Mouse (Mus musculus): Measurements from ENCODE around the gene Sgsm3. TPM values are rescaled to one million over a fixed set of nuclear protein-coding genes. Genes with fewer than 3 reads are reported as not detected.

The Sgsm3 gene
- polyA plus RNA-seq, 1 experiment from 2014 or later: 15.0 TPM

DNA sequence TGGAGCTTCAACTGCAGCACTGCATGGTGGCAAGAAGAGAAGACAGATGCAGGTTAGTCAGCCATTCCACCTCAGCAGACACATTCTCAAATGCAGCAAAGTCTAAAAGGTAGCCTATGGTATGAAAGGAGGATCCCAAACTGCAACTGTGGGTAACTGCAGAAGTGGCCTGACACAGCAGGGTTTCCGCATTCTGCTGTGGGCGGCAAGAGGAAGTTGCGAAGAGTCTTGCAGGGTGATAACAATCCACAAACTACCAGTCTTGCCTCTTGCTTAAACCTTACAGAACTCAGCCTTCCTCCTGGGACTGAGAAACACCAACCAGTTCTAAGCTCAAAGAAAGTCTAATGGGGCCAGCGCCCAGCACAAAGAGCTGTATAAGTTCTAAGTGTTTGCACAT, 67.8 kb downstream of the Sgsm3 start:
- Histone ChIP-seq H3K4me2 (no peak overlapping the region), H3K4me3 (peak overlapping the region; percentile 4; the same call in 1 of the 2 replicates), H3K27me3 (no peaks in the 10 kb centered on the region)

DNA sequence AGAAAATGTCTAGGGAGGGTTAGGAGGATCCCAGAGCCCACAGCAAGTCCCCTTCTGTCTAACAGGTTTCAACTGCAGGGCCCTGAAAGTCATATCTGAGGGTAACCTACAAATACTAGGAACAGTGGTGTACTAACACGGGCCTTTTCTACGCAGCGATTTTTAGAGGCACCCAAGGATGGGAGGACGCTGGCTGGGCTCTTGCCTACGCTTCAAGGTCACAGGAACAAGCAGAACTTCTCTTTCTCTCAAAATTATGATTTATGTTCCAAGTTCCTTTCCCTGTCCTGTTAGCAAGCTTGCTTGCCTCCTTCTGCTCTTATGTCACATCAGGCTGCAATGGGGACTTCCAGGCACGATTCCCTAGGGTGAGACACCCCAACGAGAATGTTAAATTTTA, 68.5 kb downstream of the Sgsm3 start:
- Histone ChIP-seq H3K4me3 (no peak overlapping the region), H3K9ac (no peak overlapping the region), H3K27ac (no peak overlapping the region), H3K9me3 (replicated peaks) (no peaks in the 10 kb centered on the region), H3K27me3 (no peaks in the 10 kb centered on the region), H3K4me1 (replicated peaks) (peaks cover 22% of the 10 kb centered on the region), H3K4me2 (no peak overlapping the region), H3K36me3 (no peaks in the 10 kb centered on the region; the same call in 1 of the 2 replicates)
- WGBS: 84% methylated on average over 7 of the region's 7 CpGs
- ATAC-seq (replicated peaks; ENCODE audit: insufficient number of reproducible peaks, insufficient read depth, low FRiP score, low read depth): no peak

More for the DNA sequence above, 67.8 kb downstream of the Sgsm3 start:
- ATAC-seq (replicated peaks; ENCODE audit: insufficient number of reproducible peaks, insufficient read depth, low FRiP score, low read depth): no peak
- WGBS: 81% methylated on average over 4 of the region's 4 CpGs
- H3K9me3 ChIP-seq (replicated peaks): no peaks in the 10 kb centered on the region
- H3K4me1 ChIP-seq (replicated peaks): peaks cover 22% of the 10 kb centered on the region
- peak overlapping the region; percentile 44; the same call in 1 of the 2 replicates for H3K27ac ChIP-seq
- no peak overlapping the region for H3K9ac ChIP-seq
- no peaks in the 10 kb centered on the region; the same call in 1 of the 2 replicates for H3K36me3 ChIP-seq

DNA sequence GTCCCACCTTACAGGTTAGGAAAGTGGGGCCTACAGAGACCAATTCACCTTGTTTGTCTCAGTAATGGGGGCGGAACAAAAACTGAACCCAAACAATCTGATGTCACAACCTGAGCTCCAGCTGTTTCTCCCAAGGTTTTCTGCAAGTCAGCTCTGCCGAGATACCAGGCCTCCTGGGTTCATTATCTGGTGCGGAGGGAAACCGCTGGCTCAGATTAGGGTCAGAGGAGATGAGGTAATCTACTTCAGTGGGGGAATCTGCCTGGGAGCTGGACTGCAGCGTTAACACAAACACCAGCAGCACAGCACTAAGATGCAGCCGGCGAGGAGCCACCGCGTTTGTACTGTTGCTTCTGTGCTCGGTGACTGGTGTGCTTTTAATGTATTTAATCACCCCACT, 69.9 kb downstream of the Sgsm3 start:
- Histone ChIP-seq H3K27me3 (no peaks in the 10 kb centered on the region), H3K4me1 (replicated peaks) (peaks cover 13% of the 10 kb centered on the region), H3K27ac (no peak overlapping the region), H3K9ac (no peak overlapping the region), H3K9me3 (replicated peaks) (no peaks in the 10 kb centered on the region), H3K36me3 (no peaks in the 10 kb centered on the region; the same call in 1 of the 2 replicates), H3K4me3 (no peak overlapping the region), H3K4me2 (no peak overlapping the region)
- 31% methylated on average over 10 of the region's 10 CpGs for WGBS
- ATAC-seq (replicated peaks; ENCODE audit: insufficient number of reproducible peaks, insufficient read depth, low FRiP score, low read depth): no peak

DNA sequence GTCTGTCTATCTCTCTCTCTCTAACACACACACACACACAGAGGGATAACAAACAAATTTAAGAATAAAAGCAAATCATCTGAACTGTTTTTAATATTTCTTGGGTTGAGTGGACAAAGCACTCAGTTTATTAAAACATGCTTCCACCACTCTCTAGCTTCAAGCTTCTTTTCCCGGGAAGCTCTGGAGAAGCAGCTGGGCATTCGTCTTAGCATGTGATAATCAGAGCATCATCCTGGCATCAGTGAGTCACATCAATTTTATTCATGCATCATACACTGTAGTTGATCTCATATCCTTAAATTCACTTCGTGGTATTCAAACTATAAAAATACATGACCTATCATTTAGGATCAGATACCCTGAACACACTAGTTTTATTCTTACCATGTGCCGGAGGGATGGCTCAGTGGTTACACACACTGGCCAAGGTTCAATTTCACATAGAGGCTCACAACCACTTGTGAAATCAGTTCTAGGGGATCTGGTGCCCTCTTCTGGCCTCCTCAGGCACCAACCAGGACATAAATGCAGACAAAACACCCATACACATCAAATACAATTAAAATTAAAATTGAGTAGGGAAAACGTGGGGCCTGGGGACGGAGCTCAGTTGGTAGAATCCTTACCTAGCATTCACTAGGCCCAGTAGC, 72.0 kb downstream of the Sgsm3 start:
- H3K4me1 ChIP-seq (replicated peaks): peaks cover 7% of the 10 kb centered on the region; the same call in 1 of the 2 replicates
- no peak overlapping the region for H3K4me3 ChIP-seq
- no peaks in the 10 kb centered on the region for H3K9me3 ChIP-seq (replicated peaks)
- 75% methylated on average over 6 of the region's 6 CpGs for WGBS
- ATAC-seq (replicated peaks; ENCODE audit: insufficient number of reproducible peaks, insufficient read depth, low FRiP score, low read depth): no peak
- H3K9ac ChIP-seq: no peak overlapping the region
- no peak overlapping the region for H3K27ac ChIP-seq
- no peaks in the 10 kb centered on the region for H3K36me3 ChIP-seq
- no peak overlapping the region for H3K4me2 ChIP-seq
- no peaks in the 10 kb centered on the region for H3K27me3 ChIP-seq

GRCm38 (mm10) chr15:81050488-81050887, 72.9 kb downstream of the Sgsm3 start:
- no peaks in the 10 kb centered on the region for H3K27me3 ChIP-seq
- no peak for ATAC-seq (replicated peaks; ENCODE audit: insufficient number of reproducible peaks, insufficient read depth, low FRiP score, low read depth)
- 20% methylated on average over 3 of the region's 3 CpGs for WGBS
- no peaks in the 10 kb centered on the region for H3K9me3 ChIP-seq (replicated peaks)
- no peak overlapping the region for H3K27ac ChIP-seq
- H3K4me3 ChIP-seq: no peak overlapping the region
- peaks cover 7% of the 10 kb centered on the region; the same call in 1 of the 2 replicates for H3K4me1 ChIP-seq (replicated peaks)
- no peak overlapping the region for H3K4me2 ChIP-seq
- H3K36me3 ChIP-seq: no peaks in the 10 kb centered on the region
- H3K9ac ChIP-seq: no peak overlapping the region

GRCm38 (mm10) chr15:81052491-81052890, 74.9 kb downstream of the Sgsm3 start:
- WGBS: 89% methylated on average over 5 of the region's 5 CpGs
- no peak overlapping the region for H3K4me3 ChIP-seq
- no peaks in the 10 kb centered on the region for H3K9me3 ChIP-seq (replicated peaks)
- no peaks in the 10 kb centered on the region for H3K36me3 ChIP-seq
- H3K9ac ChIP-seq: no peak overlapping the region
- no peak for ATAC-seq (replicated peaks; ENCODE audit: insufficient number of reproducible peaks, insufficient read depth, low FRiP score, low read depth)
- no peaks in the 10 kb centered on the region for H3K27me3 ChIP-seq
- peaks cover 6% of the 10 kb centered on the region; the same call in 1 of the 2 replicates for H3K4me1 ChIP-seq (replicated peaks)
- H3K4me2 ChIP-seq: no peak overlapping the region
- no peak overlapping the region for H3K27ac ChIP-seq

- Histone ChIP-seq H3K36me3 (no peaks in the 10 kb centered on the region), H3K27me3 (no peaks in the 10 kb centered on the region), H3K4me2 (no peak overlapping the region), H3K27ac (no peak overlapping the region), H3K9ac (no peak overlapping the region), H3K4me1 (replicated peaks) (no peaks in the 10 kb centered on the region), H3K9me3 (replicated peaks) (no peaks in the 10 kb centered on the region), H3K4me3 (no peak overlapping the region)
- ATAC-seq (replicated peaks; ENCODE audit: insufficient number of reproducible peaks, insufficient read depth, low FRiP score, low read depth): no peak
- 88% methylated on average over 2 of the region's 2 CpGs for WGBS
Measured at GRCm38 (mm10) chr15:81055488-81055887, 77.9 kb downstream of the Sgsm3 start.

GRCm38 (mm10) chr15:81057736-81058135, 80.2 kb downstream of the Sgsm3 start:
- ATAC-seq (replicated peaks; ENCODE audit: insufficient number of reproducible peaks, insufficient read depth, low FRiP score, low read depth): no peak
- no peaks in the 10 kb centered on the region for H3K27me3 ChIP-seq
- no peak overlapping the region for H3K4me3 ChIP-seq
- H3K36me3 ChIP-seq: no peaks in the 10 kb centered on the region
- H3K9ac ChIP-seq: no peak overlapping the region
- peaks cover 9% of the 10 kb centered on the region for H3K4me1 ChIP-seq (replicated peaks)
- 85% methylated on average over 5 of the region's 5 CpGs for WGBS
- H3K9me3 ChIP-seq (replicated peaks): no peaks in the 10 kb centered on the region
- H3K27ac ChIP-seq: no peak overlapping the region
- no peak overlapping the region for H3K4me2 ChIP-seq

GRCm38 (mm10) chr15:81060975-81061374, 83.4 kb downstream of the Sgsm3 start:
- no peak for ATAC-seq (replicated peaks; ENCODE audit: insufficient number of reproducible peaks, insufficient read depth, low FRiP score, low read depth)
- Histone ChIP-seq H3K36me3 (no peaks in the 10 kb centered on the region), H3K27me3 (peaks cover 3% of the 10 kb centered on the region; the same call in 1 of the 2 replicates), H3K4me1 (replicated peaks) (peaks cover 19% of the 10 kb centered on the region), H3K27ac (no peak overlapping the region), H3K4me3 (no peak overlapping the region), H3K4me2 (no peak overlapping the region), H3K9me3 (replicated peaks) (no peaks in the 10 kb centered on the region), H3K9ac (no peak overlapping the region)
- WGBS: 92% methylated on average over 2 of the region's 2 CpGs

Small RNA genes within 50 kb of the gene (microRNA-seq; reads per million reads assigned to microRNA genes)
- gene Mir5113: 17.9 reads per million, percentile 32 among the genes with 10 or more reads in this experiment

Other genes starting within 250 kb of the Sgsm3 start
- gene Adsl, start 29.3 kb upstream of the Sgsm3 start, polyA plus RNA-seq (2015; fragmentation: Nextera tagmentation; extraction: Ambion mirVana): 137 and 152 TPM in 2 replicates
- 11.4 and 19.0 TPM in 2 replicates for gene Mrtfa, start 213.0 kb downstream of the Sgsm3 start, polyA plus RNA-seq (2015; fragmentation: Nextera tagmentation; extraction: Ambion mirVana)

Data from heart, embryonic 15.5 days (tissue).